Mouse (Mus musculus): ENCODE results near the gene Mnx1. TPM values are rescaled to one million over a fixed set of nuclear protein-coding genes. Genes with fewer than 3 reads are reported as not detected.
A peak's percentile ranks its signal among the peaks of the same experiment; 100 is the strongest.

Gene Mnx1
- total RNA-seq (2021) = not detected
- long read RNA-seq, experiment 1 = 0 reads
- long read RNA-seq, experiment 2 = 0 reads

DNA sequence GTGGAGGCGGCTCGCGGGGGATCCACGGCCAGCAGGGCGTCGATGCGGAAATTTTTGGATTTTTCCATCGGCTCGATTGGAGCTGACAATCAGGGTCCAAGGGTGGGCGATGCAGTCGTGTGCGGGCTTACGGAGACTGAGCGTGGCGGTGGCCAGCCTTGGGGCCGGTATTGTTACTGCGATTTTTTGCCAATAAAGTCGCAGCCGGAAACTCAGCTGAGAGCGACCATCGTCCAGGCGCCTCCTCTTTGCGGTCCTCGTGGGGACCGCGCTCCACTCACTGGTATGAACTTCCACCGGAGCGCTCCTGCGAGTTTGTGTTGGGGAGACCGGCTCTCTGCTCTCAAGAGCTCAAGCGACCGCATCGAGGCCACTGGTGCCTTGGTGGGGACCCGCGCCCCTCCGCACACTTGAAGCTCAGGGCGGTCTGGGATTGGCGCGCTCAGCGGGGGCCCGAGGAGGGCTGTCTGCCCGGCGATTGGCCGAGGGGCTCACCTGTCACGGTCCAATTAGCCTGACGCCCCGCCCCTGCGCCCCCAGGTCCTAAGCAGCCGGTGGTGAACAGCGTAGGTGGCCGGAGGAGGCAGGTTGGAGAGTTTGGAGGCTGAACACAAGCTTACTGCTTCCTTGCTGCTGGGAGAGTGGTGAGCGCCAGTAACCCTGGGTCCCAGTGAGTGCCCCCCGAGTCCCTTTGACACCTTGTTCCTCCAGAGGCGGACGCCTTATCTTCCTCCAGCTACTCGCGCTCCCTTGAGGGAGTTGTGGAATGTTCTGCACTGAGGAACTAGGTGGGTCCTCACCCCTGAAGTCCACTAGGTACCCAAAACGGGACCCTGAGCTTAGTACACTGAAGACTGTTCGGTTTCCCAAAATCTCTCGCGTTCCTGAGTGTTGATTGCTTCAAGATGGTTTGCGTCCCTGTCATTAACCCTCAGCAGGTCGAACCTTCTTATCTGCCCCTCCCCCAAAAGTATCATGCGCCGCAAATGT, at the start of gene Mnx1:
Gene Mnx1, minus strand, starts transcription at position 263 of the 990 bp plus-strand sequence.
- intact Hi-C loops (cut with DNase I) = loop anchor here (5.0 kb wide), 1 partner anchor 91 kb away; no protein-coding TSS in a partner anchor
- no peak for DNase-seq

DNA sequence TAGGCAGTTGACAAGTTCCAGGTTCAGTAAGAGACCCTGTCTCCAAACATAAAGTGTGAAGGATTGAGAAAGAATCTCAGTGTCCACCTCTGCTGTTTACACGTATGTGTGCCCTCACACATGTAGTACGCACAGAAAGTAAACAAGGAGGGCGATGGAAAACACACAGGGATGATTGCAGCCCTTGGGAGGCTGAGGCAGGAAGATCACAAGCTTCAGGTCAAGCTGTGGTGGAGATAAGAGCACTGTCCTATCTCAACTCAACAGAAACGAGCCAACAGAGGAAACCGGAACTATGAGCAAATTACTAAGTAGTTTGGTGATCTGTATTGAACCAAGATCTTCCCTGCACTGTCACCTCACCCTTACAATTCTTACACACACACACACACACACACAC, 38.2 kb upstream of the Mnx1 start:
- DNase-seq = no peak
- intact Hi-C loops (cut with DNase I) = no loop called here

DNA sequence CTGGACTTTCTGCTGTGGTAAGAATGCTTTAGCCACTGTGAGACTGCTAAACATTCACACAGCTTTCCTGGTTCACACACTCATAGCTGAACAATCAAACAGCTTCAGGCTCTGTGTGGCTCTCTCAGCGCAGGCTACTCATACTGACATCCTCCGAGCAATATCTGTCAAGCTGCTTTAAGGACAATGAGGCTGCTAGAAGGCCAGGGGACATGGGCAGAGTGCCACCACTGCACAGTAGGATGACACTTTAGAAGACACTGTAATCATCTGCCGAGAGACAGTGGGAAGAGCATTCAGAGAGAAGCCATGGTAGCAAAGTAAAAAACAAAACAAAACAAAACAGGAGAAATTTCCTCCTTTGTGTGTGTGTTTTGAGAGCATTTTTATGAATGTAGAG, 37.6 kb upstream of the Mnx1 start:
- intact Hi-C loops (cut with DNase I) = no loop called here
- DNase-seq = no peak

DNA sequence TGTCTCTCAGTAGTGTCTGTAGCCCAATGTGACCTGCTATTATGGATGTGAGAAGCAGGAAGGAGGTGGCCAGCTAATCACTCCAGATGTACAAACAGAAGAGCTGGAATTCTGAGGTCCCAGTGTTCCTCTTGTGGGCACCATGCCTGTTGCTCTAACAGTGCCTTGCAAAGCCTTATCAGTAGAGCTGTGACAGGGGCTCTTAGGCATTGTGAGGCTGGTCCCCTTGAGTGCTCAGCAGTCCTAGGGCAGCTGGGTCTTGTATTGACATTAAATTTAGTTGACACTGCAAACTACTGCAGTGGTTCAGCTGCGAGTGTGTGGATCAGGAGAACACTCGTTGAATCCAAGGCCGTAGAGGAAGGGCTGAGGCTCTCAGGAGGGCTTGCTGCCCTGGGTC, 28.7 kb upstream of the Mnx1 start:
- intact Hi-C loops (cut with DNase I) = no loop called here
- DNase-seq = no peak

DNA sequence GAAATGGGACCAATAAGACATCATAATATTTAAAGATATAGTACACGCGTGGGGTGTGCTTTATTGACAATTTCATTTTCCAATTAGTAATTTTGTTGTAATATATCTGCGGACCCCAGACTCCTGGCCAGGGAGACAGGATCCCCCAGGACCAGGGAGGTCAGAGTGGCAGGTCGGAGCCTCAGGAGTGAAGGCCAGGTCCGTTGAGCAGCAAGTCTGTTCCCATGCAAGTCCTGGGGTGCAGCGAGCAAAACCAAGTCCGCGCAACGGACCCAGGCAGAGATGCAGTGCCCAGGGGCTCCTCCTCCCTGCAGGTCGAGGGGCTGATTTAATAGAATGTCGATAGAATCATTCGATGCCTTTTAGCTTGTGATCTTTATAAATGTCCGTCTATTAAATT, 9.1 kb upstream of the Mnx1 start:
- intact Hi-C loops (cut with DNase I) = no loop called here
- no peak for DNase-seq

DNA sequence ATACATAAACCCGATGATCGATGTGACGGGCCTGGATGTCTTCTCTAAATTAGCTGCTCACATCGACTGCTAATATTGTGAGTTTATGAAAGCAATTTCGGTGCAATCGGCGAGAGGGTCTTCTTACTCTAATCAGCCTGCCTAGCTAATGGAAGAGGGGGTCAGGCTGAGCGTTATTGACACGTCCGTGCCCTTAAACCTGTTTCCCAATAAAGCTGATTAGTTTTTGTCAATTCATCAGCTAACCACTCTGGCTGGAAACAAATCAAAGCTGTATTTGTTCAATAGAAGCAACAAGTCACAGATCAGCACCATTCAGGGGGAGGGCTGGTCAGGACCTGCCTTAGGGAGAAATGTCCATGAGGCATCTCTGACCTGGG, 7.7 kb upstream of the Mnx1 start:
- intact Hi-C loops (cut with DNase I) = no loop called here

DNA sequence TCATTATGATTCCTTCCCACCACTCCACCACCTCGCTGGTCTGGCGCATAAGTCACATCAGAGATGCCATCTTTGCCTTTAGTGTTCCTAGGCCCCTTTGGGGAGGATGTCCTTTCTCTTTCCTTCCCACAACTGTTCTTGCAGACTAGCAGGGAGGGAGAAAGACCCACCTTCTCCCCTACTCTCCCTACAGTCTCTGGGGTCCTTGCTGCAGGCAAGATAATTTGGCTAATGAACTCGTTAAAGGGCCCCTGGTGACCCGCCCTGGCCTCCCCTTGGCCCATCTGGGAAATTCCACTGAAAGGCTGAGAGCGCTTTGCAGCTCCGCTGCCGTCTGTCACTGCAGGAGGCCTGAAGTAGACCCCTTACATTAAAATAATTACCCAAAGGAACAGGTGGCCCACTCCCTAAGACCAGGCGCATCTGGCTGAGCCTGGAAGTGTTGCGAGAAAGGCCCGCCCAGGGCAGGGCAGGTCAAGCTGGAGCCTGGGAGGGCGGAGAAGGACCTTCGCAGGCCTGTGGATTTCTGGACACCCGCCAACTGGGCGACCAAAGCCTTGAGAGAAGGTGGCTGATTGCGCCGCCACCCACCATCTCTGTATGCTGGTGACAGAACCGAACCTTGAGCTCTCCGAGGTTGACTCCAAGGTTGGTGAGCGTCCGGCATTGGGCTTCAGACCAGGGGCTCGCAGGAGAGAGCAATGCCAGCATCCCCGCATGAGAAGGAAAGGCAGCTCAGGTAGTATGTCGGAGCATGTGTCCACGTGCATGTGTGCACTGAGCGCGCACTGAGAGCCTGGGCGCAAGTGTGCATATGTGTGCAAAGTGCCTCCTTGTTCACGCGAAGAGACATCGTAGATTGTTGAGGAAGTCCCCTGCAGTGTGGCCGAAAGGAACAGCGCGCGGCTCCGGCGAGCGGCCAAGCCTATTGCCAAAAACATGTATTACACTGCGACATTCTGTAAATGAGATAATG, 7.0 kb upstream of the Mnx1 start:
- no peak for DNase-seq
- intact Hi-C loops (cut with DNase I) = no loop called here

More for the DNA sequence above, 7.7 kb upstream of the Mnx1 start:
- no peak for DNase-seq

DNA sequence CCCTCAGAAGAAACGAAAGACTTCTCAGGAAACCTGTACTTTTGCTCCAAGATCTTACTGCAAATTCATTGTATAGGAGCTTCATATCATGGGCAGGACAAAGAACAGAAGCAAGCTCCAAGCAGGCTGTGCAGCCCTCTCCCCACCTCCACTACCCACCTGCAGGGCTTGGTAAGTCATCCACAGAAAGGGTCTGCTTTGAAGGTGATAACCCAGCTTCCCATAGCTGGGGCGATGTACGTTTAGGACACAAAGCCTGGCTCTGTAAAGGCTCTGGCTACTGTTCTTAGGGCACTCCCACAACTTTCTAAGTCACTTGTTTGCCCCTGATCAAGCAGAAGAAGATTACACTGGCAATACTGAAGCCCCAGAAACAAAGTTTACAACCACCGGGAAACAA, 5.5 kb upstream of the Mnx1 start:
- intact Hi-C loops (cut with DNase I) = no loop called here
- DNase-seq = no peak

DNA sequence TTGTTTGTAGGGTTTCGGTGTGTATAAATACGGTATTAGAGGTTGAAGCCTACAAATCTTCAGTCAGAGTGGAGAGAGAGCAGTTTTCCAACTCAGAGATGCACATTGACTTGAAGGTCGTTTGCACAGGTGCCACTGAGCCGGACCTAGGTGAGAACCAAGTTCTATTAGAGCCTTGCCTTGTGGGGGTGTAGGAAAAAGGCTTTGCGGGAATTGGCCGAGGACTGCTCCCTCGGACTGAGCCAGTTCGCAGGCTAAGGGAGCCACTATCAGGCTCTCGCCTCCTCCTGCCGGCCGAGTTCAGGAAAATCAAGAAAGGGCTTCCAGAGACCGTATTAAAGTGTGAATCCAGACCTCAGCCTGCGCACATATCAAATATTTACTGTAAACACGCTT, 926 bp upstream of the Mnx1 start:
- intact Hi-C loops (cut with DNase I) = loop anchor here (5.0 kb wide), 1 partner anchor 92 kb away; no protein-coding TSS in a partner anchor

DNA sequence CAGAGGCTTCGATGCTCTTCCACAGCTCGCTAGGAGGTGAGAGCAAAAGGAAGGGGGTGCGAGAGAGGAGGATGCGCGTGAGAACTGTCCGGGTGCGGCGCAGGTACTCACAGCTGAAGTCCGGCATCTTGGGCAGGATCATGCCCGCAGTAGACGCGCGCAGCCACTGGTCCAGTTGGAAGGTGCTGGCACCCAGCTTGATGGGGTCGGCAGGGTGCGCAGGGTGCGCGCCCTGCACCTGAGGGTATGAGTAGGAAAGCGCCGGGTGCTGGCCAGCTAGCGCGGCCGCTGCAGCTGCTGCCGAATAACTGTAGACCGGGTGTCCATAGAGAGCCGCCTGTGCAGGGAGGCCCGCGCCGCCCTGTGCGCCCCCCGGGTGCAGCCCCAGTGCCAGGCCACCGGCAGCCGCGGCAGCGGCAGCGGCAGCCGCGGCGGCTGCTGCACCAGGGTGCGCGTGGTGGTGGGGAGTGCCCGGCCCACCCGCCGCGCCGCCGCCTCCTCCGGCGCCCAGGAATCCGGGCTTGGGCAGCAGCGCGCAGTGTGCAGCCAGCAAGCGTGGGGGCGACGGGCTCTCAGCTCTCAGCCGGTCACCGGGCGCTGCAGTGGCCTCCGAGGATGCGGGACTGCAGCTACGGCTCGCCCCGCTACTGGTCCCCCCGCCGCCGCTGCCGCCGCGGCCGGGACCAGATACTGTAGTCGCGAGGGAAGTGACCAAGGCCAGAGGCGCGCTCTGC, 629 bp downstream of the Mnx1 start:
- intact Hi-C loops (cut with DNase I) = loop anchor here (5.0 kb wide), 1 partner anchor 90 kb away; no protein-coding TSS in a partner anchor

More for the DNA sequence above, 926 bp upstream of the Mnx1 start:
- DNase-seq = peak; percentile 21 to 58

DNA sequence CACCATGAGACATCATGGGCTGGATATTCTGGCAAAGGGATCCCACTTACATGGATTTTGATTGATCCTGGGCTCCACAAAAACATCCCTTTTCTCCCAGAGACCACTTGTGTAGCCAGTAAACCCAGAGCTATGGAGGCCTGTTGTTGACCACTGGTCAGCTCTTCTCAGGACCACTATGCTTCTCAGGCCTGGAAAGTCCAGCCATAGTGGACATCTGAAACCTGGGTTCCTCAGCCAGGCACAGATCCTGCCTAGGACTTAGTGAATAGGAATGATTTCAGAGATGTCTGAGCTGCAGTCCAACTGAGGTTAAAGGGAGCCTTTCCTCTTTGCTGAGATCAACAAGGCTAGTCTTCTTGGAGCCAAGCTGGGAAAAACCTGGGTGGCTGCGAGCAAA, 2.2 kb downstream of the Mnx1 start:
- DNase-seq = no peak
- intact Hi-C loops (cut with DNase I) = loop anchor here (5.0 kb wide), 1 partner anchor 89 kb away; no protein-coding TSS in a partner anchor

More for the DNA sequence above, 629 bp downstream of the Mnx1 start:
- DNase-seq = no peak

DNA sequence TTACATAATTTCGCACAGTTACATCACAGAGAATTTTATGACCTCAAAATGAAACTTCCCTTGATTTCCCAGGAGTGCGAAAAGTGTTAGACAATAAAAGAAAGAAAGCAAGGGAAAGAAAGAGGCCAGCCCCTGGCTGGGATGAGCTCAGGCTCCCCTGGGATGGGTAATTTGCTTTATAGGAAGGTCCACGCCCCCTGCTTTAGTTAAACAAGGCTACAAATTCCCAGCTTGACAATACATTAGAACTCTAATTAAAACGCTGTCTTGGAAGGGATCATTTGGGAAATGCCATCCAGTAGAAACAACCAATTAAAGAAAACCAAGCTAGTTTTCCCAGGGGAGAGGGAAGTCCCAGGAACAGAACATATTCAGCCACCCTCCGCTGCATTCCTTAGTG, 2.7 kb downstream of the Mnx1 start:
- intact Hi-C loops (cut with DNase I) = loop anchor here (5.0 kb wide), 1 partner anchor 88 kb away; no protein-coding TSS in a partner anchor
- DNase-seq = no peak

DNA sequence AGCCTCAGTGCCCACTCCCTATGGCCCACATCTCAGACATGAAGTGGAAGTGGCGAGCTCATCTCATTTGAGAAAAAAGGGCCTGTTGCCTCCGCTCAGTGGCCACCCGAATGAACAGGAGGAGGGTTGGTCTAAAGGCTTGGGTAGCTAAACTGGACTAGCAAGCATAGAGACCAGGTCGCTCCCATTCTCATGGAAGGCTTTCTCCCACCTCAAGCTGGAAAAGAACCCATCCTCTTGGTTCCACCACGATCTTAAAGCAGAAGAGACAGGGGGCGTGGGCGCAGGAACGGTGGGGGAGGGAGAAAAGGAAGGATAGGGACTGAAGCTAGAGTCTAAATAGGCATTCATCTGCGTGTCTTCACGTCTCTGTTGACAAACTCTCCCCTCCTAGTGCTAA, 3.2 kb downstream of the Mnx1 start:
- DNase-seq = no peak
- intact Hi-C loops (cut with DNase I) = loop anchor here (5.0 kb wide), 1 partner anchor 88 kb away; no protein-coding TSS in a partner anchor

DNA sequence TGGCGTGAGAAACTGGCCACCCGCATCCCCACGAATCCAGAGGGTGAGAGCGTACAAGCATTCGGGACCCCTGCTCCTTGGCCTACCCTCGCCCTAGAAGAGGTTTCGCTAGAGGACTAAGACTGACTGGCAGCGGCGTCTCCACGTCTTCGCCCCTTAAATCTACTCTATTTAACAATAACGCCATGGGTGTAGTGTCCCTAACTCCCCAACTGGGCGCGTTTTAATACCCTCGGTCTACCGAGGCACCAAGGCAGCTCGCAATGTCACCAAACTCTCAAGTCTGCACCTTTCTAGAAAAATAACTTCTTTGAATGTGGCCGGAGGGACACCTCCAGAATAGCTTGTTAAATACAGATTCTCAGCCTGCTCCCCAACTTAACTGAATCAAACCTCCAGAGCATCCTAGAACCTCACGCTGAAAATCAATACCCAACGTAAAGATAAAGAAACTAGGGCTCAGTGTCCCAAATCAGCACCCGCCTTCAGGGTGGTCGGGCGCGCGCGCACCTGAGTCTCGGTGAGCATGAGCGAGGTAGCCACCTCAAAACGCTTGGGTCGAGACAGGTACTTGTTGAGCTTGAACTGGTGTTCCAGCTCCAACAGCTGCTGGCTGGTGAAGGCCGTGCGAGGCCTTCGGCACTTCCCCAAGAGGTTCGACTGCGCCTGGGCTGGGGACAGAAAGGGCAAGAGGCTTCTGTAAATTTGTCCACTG, 3.9 kb downstream of the Mnx1 start:
- intact Hi-C loops (cut with DNase I) = no loop called here
- no peak for DNase-seq

DNA sequence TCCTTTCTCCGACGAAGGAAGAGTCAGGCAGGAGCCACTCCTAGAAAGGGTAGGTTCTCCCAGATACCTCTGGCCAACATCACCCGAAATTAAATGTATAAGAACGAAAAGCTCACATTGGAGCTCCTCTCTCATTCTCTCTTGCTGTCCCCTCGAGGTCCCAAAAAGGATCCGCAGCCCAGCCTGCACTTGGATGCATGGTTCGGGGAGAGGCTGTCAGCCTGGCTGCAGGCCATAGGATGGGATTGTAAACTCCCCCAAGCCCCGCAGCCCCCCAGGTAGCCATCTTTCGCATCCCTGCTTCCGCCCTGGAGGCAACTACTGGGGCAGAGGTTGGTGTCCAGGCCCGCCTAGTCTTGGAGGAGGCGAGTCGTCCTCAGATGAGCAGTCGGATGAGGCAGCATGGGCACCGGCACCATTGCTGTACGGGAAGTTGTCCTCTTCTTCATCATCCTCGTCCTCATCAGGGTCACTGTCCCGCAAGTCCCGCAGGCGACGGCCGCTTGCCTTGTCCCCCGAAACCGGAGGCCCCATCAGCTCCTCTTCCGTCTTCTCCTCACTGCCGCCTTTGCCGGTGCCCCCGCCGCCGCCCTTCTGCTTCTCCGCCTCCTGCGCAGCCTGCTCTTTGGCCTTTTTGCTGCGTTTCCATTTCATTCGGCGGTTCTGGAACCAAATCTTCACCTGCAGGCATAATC, 4.6 kb downstream of the Mnx1 start:
- no peak for DNase-seq
- intact Hi-C loops (cut with DNase I) = no loop called here

DNA sequence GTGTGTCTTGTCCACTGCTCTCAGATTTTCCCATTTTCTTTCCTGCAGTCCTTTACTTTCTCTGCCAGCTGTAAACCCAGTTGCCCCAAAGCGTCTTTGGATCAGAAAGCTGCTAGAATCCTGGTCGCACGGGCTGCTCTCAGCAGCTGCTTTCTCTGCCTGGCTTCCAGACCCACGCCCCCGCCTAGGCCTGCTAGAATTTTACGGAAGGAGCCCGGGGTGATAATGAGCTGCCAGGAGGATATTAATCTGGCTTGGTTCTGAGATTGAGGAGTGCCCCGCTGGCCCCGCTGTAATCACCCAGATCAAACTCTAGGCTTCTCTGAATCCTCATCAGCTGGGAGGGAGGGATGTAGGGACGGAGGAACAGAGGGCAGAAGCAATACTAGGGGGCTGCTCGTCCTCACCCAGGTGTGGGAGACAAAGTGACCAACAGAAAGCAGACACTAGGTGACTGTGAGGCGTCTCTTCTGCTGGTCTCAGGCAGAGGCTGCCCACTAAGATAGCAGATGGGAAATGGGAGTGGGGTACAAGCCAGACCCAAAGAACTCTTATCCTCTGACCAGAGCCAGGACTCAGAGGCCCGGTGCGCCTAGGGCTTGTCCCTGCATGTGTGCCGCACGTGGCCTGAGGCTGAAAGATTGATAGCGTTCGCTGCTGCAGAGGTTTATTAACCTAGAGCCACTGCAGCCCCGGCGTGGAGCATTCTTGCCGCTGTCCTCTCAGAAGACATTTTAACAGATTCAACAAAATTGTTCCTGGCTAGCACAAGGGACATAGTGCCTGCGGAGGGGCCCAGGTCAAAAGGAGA, 6.2 kb downstream of the Mnx1 start:
- intact Hi-C loops (cut with DNase I) = no loop called here
- DNase-seq = no peak

DNA sequence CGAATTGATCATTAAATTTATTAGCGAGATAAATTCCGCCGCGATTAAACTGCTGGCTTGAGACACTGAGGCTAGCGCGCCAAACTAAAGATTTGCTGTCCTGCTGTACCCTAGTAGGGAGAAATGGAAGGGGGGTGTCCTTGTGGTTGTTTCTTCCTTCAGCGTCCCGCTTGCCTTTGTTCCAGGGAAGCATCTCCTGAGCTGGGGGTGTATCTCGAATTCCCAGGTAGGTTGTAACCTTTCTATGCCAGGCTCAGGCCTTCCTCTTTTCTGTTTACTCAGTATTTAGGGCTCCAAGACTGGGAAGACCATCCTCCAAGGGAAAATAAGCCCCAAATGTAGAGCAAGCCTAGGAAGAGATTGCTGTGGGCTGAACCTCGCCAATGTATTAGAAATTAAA, 6.9 kb downstream of the Mnx1 start:
- intact Hi-C loops (cut with DNase I) = no loop called here
- DNase-seq = no peak

DNA sequence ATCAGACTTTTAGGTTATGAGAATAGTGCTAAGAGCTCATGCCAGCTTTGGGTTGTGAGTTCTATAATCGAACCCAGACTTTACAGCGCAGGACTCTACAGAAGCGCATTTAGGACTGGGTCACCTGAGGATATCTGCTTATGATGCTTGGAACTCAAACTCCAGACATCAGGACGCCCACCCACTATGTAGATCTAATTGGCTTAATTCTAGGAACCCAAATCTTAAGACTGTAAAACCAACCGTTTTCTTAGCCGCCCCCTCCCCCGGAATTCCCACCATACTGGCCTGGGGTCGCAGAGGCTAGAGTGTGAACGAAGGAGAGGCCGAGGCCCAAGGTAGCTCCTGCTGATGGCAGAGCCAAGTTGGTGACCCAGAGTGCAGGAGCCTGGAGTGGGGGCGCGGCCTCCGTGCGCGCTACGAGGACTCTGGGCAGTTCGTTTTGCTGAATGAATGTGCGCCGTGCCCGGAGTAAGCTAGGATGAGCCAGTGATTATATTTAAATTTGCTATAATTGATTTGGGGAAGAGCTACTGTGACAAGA, 7.3 kb downstream of the Mnx1 start:
- DNase-seq = no peak
- intact Hi-C loops (cut with DNase I) = no loop called here
